Mouse (Mus musculus) forebrain, embryonic 10.5 days (tissue): Measurements from ENCODE around the gene Carmil1. TPM values are rescaled to one million over a fixed set of nuclear protein-coding genes. Genes with fewer than 3 reads are reported as not detected.

Experiments
- DNase-seq: peaks from one replicate; pipeline ENCODE4 v3.0.0-alpha.2; 2017; ENCODE audit warnings: low spot score; ENCODE audit errors: extremely low spot score
- H3K27ac ChIP-seq: fragments of 300-500 bp; sonication (generic); 2 replicates; pipeline ENCODE4 v1.5.1; 2016; ENCODE audit warnings: mild to moderate bottlenecking
- H3K27me3 ChIP-seq: fragments of 300-500 bp; sonication (generic); 2 replicates; pipeline ENCODE4 v1.6.1; 2016; ENCODE audit warnings: mild to moderate bottlenecking; ENCODE audit not compliant: poor library complexity, severe bottlenecking
- H3K36me3 ChIP-seq: fragments of 300-500 bp; sonication (generic); replicated peaks from 2 replicates; pipeline ENCODE4 v1.6.1; 2016; ENCODE audit warnings: mild to moderate bottlenecking, moderate library complexity
- H3K4me1 ChIP-seq: fragments of 300-500 bp; sonication (generic); 2 replicates; pipeline ENCODE4 v1.6.1; 2016
- H3K4me3 ChIP-seq: fragments of 300-500 bp; sonication (generic); 2 replicates; pipeline ENCODE4 v1.5.1; 2016; ENCODE audit warnings: mild to moderate bottlenecking, moderate library complexity
- H3K9me3 ChIP-seq: fragments of 300-500 bp; sonication (generic); 2 replicates; pipeline ENCODE4 v1.6.1; 2016; ENCODE audit warnings: mild to moderate bottlenecking, moderate library complexity
- WGBS: fragments of 180-500 bp; shearing (Covaris S2); methylation state at CpG from one replicate; pipeline ENCODE4 v1.1.7; 2016; 5-methylcytosine and 5-hydroxymethylcytosine counted together
- polyA plus RNA-seq: library from polyadenylated mRNA; unstranded; fragments of >200 nt; fragmentation: Nextera tagmentation; extraction: Ambion mirVana; gene quantifications from 2 replicates; pipeline ENCODE4 v1.2.1, GENCODE M21; 2016

The Carmil1 gene
- polyA plus RNA-seq, 1 experiment from 2014 or later: 20.7 TPM

GRCm38 (mm10) chr13:24185641-24186040 is 95.0 kb downstream of the Carmil1 start:
- DNase-seq: no peak

DNA sequence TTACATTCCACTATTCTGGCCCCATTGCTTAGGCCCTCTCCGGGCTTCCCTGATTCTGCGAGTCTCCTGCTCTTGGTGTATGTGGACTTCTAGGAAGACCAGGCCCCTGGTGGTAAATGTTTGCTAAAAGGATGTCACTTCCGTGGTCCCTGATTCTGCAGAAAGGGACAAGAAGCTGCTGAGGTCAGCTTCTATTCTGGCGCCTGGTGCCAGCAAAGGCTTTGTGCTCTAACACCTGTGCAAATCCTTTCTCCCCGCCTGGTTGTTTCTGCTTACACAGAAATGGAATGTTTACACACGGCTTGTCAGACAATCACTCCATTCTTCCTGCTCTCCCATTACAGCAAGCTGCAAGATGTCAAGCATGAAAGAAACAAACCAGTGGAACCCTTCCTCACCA is 97.7 kb downstream of the Carmil1 start:
- 54% methylated on average over 6 of the region's 6 CpGs for WGBS
- DNase-seq: no peak
- H3K4me1 ChIP-seq: peaks cover 20% of the 10 kb centered on the region
- H3K4me3 ChIP-seq: no peak overlapping the region
- H3K27me3 ChIP-seq: no peaks in the 10 kb centered on the region
- no peaks in the 10 kb centered on the region for H3K9me3 ChIP-seq
- H3K36me3 ChIP-seq: no peaks in the 10 kb centered on the region
- no peak overlapping the region for H3K27ac ChIP-seq

More at GRCm38 (mm10) chr13:24185641-24186040, 95.0 kb downstream of the Carmil1 start:
- H3K27me3 ChIP-seq: no peaks in the 10 kb centered on the region
- no peaks in the 10 kb centered on the region for H3K36me3 ChIP-seq
- H3K4me1 ChIP-seq: peaks cover 5% of the 10 kb centered on the region
- H3K4me3 ChIP-seq: no peak overlapping the region
- no peaks in the 10 kb centered on the region for H3K9me3 ChIP-seq
- 88% methylated on average over 3 of the region's 3 CpGs for WGBS
- H3K27ac ChIP-seq: no peak overlapping the region

DNA sequence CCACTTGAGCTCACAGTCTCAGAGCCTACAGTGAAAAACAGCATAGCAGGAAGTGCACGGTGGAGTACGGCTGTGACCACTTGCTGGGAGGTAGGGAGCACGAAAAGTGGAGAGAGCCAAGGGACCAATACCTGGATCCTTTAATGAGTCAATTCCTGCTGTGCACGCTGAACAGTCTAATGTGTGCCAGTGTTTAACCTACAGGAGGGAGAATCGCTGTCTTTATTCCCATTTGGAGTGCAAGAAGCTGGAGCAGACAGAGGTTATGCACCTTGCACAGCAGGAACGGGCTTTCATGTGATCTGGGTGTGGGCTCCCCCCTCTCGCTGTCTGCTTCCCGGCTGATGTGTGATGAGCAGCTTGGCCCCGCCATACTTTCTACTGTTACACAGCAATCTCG is 101.1 kb downstream of the Carmil1 start:
- DNase-seq: no peak
- Histone ChIP-seq H3K27me3 (no peaks in the 10 kb centered on the region), H3K4me3 (no peak overlapping the region), H3K4me1 (peaks cover 27% of the 10 kb centered on the region), H3K9me3 (no peaks in the 10 kb centered on the region), H3K27ac (no peak overlapping the region), H3K36me3 (no peaks in the 10 kb centered on the region)
- WGBS: 91% methylated on average over 10 of the region's 10 CpGs

- no peak for DNase-seq
Measured at GRCm38 (mm10) chr13:24177600-24177999, 103.0 kb downstream of the Carmil1 start.

DNA sequence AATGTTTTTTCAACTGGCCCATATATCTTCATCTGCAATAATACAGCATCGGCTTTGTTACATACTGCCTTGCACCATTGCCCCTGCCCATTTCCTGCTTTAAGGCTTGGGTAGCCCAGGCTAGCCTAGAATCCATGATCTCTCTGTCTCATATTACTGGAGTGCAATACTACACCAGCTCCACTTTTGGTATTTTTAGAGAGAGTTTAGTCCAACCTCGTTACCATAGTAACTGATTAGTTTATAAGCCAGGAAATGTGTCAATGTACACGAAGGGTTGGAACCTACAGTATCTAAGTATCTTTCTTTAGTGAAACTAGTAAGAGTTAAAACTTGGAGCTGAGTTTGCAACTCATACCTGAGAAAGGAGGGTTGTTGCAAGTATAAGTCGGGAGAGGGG is 103.8 kb downstream of the Carmil1 start:
- H3K27ac ChIP-seq: no peak overlapping the region
- 84% methylated on average over 4 of the region's 4 CpGs for WGBS
- no peak overlapping the region for H3K4me3 ChIP-seq
- no peak for DNase-seq
- peaks cover 22% of the 10 kb centered on the region for H3K4me1 ChIP-seq
- no peaks in the 10 kb centered on the region for H3K36me3 ChIP-seq
- no peaks in the 10 kb centered on the region for H3K9me3 ChIP-seq
- no peaks in the 10 kb centered on the region for H3K27me3 ChIP-seq

More at GRCm38 (mm10) chr13:24177600-24177999, 103.0 kb downstream of the Carmil1 start:
- Histone ChIP-seq H3K4me1 (peaks cover 22% of the 10 kb centered on the region), H3K27ac (no peak overlapping the region), H3K9me3 (no peaks in the 10 kb centered on the region), H3K36me3 (no peaks in the 10 kb centered on the region), H3K27me3 (no peaks in the 10 kb centered on the region), H3K4me3 (no peak overlapping the region)
- 69% methylated on average over 5 of the region's 5 CpGs for WGBS

DNA sequence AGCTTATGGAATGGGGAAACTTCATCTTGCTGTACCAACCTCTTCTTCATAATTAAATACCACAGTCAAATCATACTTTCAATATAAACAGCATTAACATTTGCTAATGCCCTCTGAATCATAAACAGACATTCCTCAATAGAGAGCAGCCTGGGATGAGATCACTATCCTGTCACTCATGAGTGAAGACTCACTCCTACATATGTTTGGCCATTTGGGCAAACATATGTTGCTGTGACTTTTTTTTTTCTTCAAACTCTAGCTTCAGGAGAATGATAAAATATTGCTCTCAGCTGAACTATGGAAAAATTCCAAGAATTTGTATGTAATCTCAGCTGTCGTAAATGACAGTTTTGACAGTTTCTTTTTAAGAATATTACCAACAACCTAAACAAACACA is 110.9 kb downstream of the Carmil1 start:
- Histone ChIP-seq H3K36me3 (peaks cover under 1% of the 10 kb centered on the region; the same call in 1 of the 2 replicates), H3K4me1 (peaks cover 5% of the 10 kb centered on the region; the same call in 1 of the 2 replicates), H3K4me3 (no peak overlapping the region), H3K27me3 (no peaks in the 10 kb centered on the region), H3K9me3 (no peaks in the 10 kb centered on the region), H3K27ac (no peak overlapping the region)
- WGBS: 91% methylated on average over 1 of the region's 1 CpGs
- no peak for DNase-seq

DNA sequence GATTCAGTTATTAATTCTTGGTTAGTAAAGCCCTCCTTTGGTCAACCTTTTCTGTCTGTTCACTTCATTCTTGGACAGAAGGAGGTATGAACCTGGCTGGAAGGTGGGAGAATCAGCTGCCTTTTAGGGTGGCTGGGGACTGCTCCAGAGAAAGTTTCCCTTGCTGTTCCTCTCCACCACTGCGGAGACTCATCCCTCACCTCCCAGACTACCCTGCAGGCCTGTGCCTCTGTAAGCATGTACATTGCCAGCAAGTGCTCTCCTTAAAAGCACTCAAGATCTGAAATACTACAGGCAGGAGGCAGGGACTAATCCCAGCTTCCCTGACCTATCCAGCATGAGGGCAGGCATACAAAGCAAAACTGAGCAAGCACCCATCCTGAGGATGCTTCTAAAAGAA is 117.2 kb downstream of the Carmil1 start:
- H3K36me3 ChIP-seq: peaks cover 4% of the 10 kb centered on the region; the same call in 1 of the 2 replicates
- DNase-seq: no peak
- H3K27ac ChIP-seq: no peak overlapping the region
- no peaks in the 10 kb centered on the region for H3K9me3 ChIP-seq
- 100% methylated on average over 1 of the region's 1 CpGs for WGBS
- H3K4me1 ChIP-seq: peaks cover 5% of the 10 kb centered on the region; the same call in 1 of the 2 replicates
- H3K27me3 ChIP-seq: no peaks in the 10 kb centered on the region
- no peak overlapping the region for H3K4me3 ChIP-seq

DNA sequence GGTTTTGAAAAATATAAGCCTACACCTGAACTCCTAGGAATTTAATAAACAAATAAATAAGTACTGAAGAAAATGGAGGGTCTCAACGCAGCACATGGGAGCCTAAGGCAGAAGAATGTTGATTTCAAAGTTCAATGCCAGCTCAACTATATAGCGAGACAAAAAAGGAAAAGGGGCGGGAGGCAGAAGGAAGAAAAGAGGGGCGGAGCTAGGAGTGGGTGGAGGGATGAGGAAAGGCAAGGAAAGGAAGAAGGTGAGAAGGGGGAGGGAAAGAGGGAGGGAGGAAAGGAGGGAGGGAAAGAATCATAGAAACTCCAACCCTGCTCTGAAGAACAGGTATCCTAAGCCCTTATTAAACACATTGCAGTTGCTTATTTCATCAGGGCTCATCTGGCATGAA is 119.5 kb downstream of the Carmil1 start:
- Histone ChIP-seq H3K27ac (no peak overlapping the region), H3K36me3 (peaks cover 4% of the 10 kb centered on the region; the same call in 1 of the 2 replicates), H3K4me3 (no peak overlapping the region), H3K4me1 (no peaks in the 10 kb centered on the region), H3K27me3 (no peaks in the 10 kb centered on the region), H3K9me3 (no peaks in the 10 kb centered on the region)
- WGBS: 81% methylated on average over 4 of the region's 4 CpGs
- DNase-seq: no peak

- WGBS: 86% methylated on average over 4 of the region's 4 CpGs
- Histone ChIP-seq H3K9me3 (no peaks in the 10 kb centered on the region), H3K27me3 (no peaks in the 10 kb centered on the region), H3K36me3 (peaks cover 4% of the 10 kb centered on the region; the same call in 1 of the 2 replicates), H3K27ac (0 out of 2 replicates have a peak overlapping the region, but pooled peaks have one; percentile 56), H3K4me3 (no peak overlapping the region), H3K4me1 (peaks cover 4% of the 10 kb centered on the region)
- no peak for DNase-seq
Measured at GRCm38 (mm10) chr13:24159972-24160371, 120.6 kb downstream of the Carmil1 start.

DNA sequence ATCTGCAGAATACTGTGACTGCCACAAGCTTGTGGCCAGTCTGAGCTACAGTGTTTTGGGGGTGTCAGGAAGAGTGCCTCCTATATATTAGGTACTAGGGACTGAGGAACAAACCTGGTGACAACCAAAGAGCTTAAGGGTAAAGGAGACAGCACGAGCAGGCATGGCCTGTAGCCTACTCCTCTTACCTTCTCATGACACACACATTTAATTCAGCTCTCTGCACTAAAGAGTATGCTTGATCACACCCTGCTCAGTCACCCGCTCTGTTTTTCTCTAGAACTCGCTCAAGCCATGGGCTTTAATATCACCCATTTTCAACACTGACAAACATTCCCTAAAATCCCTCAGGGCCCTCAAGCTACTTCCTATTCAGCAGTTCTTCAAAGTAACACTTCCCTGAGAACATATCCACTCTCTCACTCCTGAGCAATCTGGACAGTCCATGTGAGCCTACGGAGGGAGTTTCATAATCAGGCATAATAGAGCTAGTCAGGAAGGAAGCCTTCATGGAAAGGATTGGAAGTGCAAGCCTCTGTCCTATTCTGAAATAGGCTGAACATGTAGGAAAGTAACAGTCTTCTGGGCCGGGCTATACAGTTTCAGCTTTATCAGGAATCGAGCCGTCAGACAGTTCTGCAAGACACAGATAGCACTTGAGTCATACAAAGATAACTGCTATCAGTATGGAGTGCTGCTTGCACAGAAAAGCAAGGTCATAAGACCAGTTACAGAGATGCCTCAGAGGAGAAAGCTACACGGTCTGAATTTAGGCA is 121.2 kb downstream of the Carmil1 start:
- WGBS: 91% methylated on average over 8 of the region's 8 CpGs
- Histone ChIP-seq H3K27ac (peak overlapping the region; percentile 3; the same call in 1 of the 2 replicates), H3K9me3 (no peaks in the 10 kb centered on the region), H3K4me3 (no peak overlapping the region), H3K27me3 (no peaks in the 10 kb centered on the region), H3K36me3 (peaks cover under 1% of the 10 kb centered on the region; the same call in 1 of the 2 replicates), H3K4me1 (peaks cover 10% of the 10 kb centered on the region)
- no peak for DNase-seq

- peaks cover 13% of the 10 kb centered on the region for H3K4me1 ChIP-seq
- no peak overlapping the region for H3K27ac ChIP-seq
- no peaks in the 10 kb centered on the region for H3K9me3 ChIP-seq
- DNase-seq: no peak
- no peaks in the 10 kb centered on the region for H3K36me3 ChIP-seq
- H3K4me3 ChIP-seq: no peak overlapping the region
- no peaks in the 10 kb centered on the region for H3K27me3 ChIP-seq
- WGBS: 89% methylated on average over 10 of the region's 10 CpGs
Measured at GRCm38 (mm10) chr13:24157560-24158011, 123.0 kb downstream of the Carmil1 start.

DNA sequence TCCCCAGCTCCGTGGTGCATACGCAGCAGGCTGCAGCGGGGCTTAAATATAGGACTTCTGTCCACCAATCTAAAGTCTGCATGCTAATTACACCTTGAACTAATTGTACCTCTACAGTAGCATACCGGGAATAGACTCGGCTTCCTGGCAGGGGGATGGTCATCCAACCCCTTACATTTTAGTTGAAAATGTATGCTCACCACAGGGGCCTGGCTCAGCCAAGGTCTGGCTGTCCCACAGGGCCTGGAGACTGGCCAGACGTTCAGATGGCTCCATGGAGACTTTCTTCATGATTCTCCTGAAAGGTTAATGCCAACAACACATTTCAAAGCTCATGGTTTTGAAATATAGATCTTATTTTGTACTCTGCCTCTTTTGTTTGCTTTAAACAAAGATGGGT is 125.4 kb downstream of the Carmil1 start:
- Histone ChIP-seq H3K4me3 (no peak overlapping the region), H3K27me3 (no peaks in the 10 kb centered on the region), H3K27ac (no peak overlapping the region), H3K9me3 (no peaks in the 10 kb centered on the region), H3K4me1 (peaks cover 24% of the 10 kb centered on the region), H3K36me3 (no peaks in the 10 kb centered on the region)
- 35% methylated on average over 6 of the region's 6 CpGs for WGBS
- no peak for DNase-seq

GRCm38 (mm10) chr13:24154281-24155061 is 126.1 kb downstream of the Carmil1 start:
- Histone ChIP-seq H3K9me3 (no peaks in the 10 kb centered on the region), H3K27ac (no peak overlapping the region), H3K27me3 (no peaks in the 10 kb centered on the region), H3K4me1 (peaks cover 24% of the 10 kb centered on the region), H3K36me3 (no peaks in the 10 kb centered on the region), H3K4me3 (no peak overlapping the region)
- DNase-seq: no peak
- 59% methylated on average over 10 of the region's 10 CpGs for WGBS
